Mouse (Mus musculus) MEL (cell line): Measurements from ENCODE around the gene Fxr2. TPM values are rescaled to one million over a fixed set of nuclear protein-coding genes. Genes with fewer than 3 reads are reported as not detected.
A peak's percentile ranks its signal among the peaks of the same experiment; 100 is the strongest.

Experiments used
- DNase-seq: peaks from one replicate; pipeline ENCODE4 v3.0.0; 2011; ENCODE audit warnings: low read depth, low spot score
- H3K27ac ChIP-seq: 2 replicates; pipeline ENCODE4 v1.5.1; 2012; ENCODE audit warnings: low read depth, mild to moderate bottlenecking, control low read depth, low read length, moderate library complexity; ENCODE audit not compliant: control insufficient read depth
- H3K27me3 ChIP-seq, 2 experiments: fragments of 150-350 bp in 1 of 2; sonication (generic) in 1 of 2; 2 replicates each; pipeline ENCODE4 v1.6.1; 2012; ENCODE audit warnings: low read length in 2 of 2, mild to moderate bottlenecking in 2 of 2, improper control_type of control experiment in 1 of 2, moderate library complexity in 1 of 2; ENCODE audit not compliant: insufficient read depth in 2 of 2, control insufficient read depth in 1 of 2
- H3K36me3 ChIP-seq, 2 experiments: 2 replicates each; pipeline ENCODE4 v1.6.1; 2012 to 2014; ENCODE audit warnings: low read length in 2 of 2, improper control_type of control experiment in 1 of 2, inconsistent platforms in 1 of 2, mild to moderate bottlenecking in 1 of 2; ENCODE audit not compliant: insufficient read depth in 2 of 2, control insufficient read depth in 1 of 2
- H3K4me1 ChIP-seq, 2 experiments: fragments of 150-350 bp in 1 of 2; sonication (generic) in 1 of 2; 2 replicates each; pipeline ENCODE4 v1.6.1; 2012; ENCODE audit warnings: low read length in 2 of 2, improper control_type of control experiment in 1 of 2, mild to moderate bottlenecking in 1 of 2; ENCODE audit not compliant: insufficient read depth in 2 of 2, control insufficient read depth in 1 of 2
- H3K4me3 ChIP-seq, 2 experiments: fragments of 150-350 bp in 1 of 2; sonication (generic) in 1 of 2; 2 replicates each; pipeline ENCODE4 v1.5.1; 2012; ENCODE audit warnings: low read depth in 2 of 2, low read length in 2 of 2, mild to moderate bottlenecking in 2 of 2, moderate library complexity in 2 of 2, control low read depth in 1 of 2, improper control_type of control experiment in 1 of 2; ENCODE audit not compliant: control insufficient read depth in 1 of 2, insufficient read depth in 1 of 2
- H3K79me2 ChIP-seq: 2 replicates; pipeline ENCODE4 v1.6.1; 2012; ENCODE audit warnings: mild to moderate bottlenecking, low read length, moderate library complexity; ENCODE audit not compliant: control insufficient read depth, poor library complexity, insufficient read depth
- H3K9ac ChIP-seq: 2 replicates; pipeline ENCODE4 v1.6.1; 2012; ENCODE audit warnings: low read depth, mild to moderate bottlenecking, control low read depth, low read length, moderate library complexity; ENCODE audit not compliant: control insufficient read depth, poor library complexity, severe bottlenecking
- H3K9me3 ChIP-seq: fragments of 150-350 bp; sonication (generic); replicated peaks from 2 replicates; pipeline ENCODE4 v1.6.1; 2012; ENCODE audit warnings: mild to moderate bottlenecking, low read length, improper control_type of control experiment, moderate library complexity; ENCODE audit not compliant: insufficient read depth
- BHLHE40 ChIP-seq: IDR thresholded peaks from 2 replicates; pipeline ENCODE4 v1.6.1; 2012; ENCODE audit warnings: low read depth, mild to moderate bottlenecking, inconsistent platforms, low read length, improper control_type of control experiment, borderline replicate concordance
- CHD1 ChIP-seq: IDR thresholded peaks from 2 replicates; pipeline ENCODE4 v1.6.1; 2012; ENCODE audit warnings: low read depth, mild to moderate bottlenecking, inconsistent platforms, low read length, improper control_type of control experiment
- CHD2 ChIP-seq: IDR thresholded peaks from 2 replicates; pipeline ENCODE4 v1.6.1; 2011; ENCODE audit warnings: low read length, improper control_type of control experiment
- CTCF ChIP-seq, 3 experiments: IDR thresholded peaks in 2 of 3; conservative IDR thresholded peaks in 1 of 3; 2 replicates each; pipeline ENCODE4 v1.5.1; 2011 to 2012; ENCODE audit warnings: low read length in 3 of 3, low read depth in 2 of 3, mild to moderate bottlenecking in 2 of 3, improper control_type of control experiment in 1 of 3, inconsistent platforms in 1 of 3, mixed read lengths in 1 of 3, moderate library complexity in 1 of 3; ENCODE audit not compliant: control insufficient read depth in 1 of 3, insufficient read depth in 1 of 3, poor library complexity in 1 of 3, severe bottlenecking in 1 of 3
- ELF1 ChIP-seq: IDR thresholded peaks from 2 replicates; pipeline ENCODE4 v1.6.1; 2014; ENCODE audit warnings: low read depth, mild to moderate bottlenecking, inconsistent platforms, low read length, improper control_type of control experiment, moderate library complexity
- EP300 ChIP-seq, 2 experiments: IDR thresholded peaks; 2 replicates each; pipeline ENCODE4 v1.6.1; 2011; ENCODE audit warnings: improper control_type of control experiment in 2 of 2, low read length in 2 of 2, low read depth in 1 of 2, mild to moderate bottlenecking in 1 of 2
- ETS1 ChIP-seq: IDR thresholded peaks from 2 replicates; pipeline ENCODE4 v1.6.1; 2012; ENCODE audit warnings: low read depth, mild to moderate bottlenecking, inconsistent platforms, low read length, improper control_type of control experiment, moderate library complexity
- GABPA ChIP-seq: IDR thresholded peaks from 2 replicates; pipeline ENCODE4 v1.6.1; 2012; ENCODE audit warnings: low read depth, mild to moderate bottlenecking, inconsistent platforms, low read length, improper control_type of control experiment, moderate library complexity
- GATA1 ChIP-seq: IDR thresholded peaks from 2 replicates; pipeline ENCODE4 v1.6.1; 2011; ENCODE audit warnings: low read depth, low read length, improper control_type of control experiment
- HCFC1 ChIP-seq: IDR thresholded peaks from 2 replicates; pipeline ENCODE4 v1.6.1; 2012; ENCODE audit warnings: low read depth, mild to moderate bottlenecking, inconsistent platforms, low read length, improper control_type of control experiment, moderate library complexity
- JUND ChIP-seq: IDR thresholded peaks from 2 replicates; pipeline ENCODE4 v1.6.1; 2011; ENCODE audit warnings: low read depth, mild to moderate bottlenecking, improper control_type of control experiment, low read length
- KAT2A ChIP-seq: conservative IDR thresholded peaks from 2 replicates; pipeline ENCODE4 v1.6.1; 2012; ENCODE audit warnings: low read depth, low read length, improper control_type of control experiment, inconsistent platforms
- MAFK ChIP-seq: IDR thresholded peaks from 2 replicates; pipeline ENCODE4 v1.6.1; 2011; ENCODE audit warnings: low read depth, mild to moderate bottlenecking, low read length, improper control_type of control experiment, borderline replicate concordance
- MAX ChIP-seq: IDR thresholded peaks from 2 replicates; pipeline ENCODE4 v1.6.1; 2011; ENCODE audit warnings: low read length, improper control_type of control experiment
- MAZ ChIP-seq: IDR thresholded peaks from 2 replicates; pipeline ENCODE4 v1.6.1; 2012; ENCODE audit warnings: low read depth, mild to moderate bottlenecking, inconsistent platforms, low read length, improper control_type of control experiment
- MXI1 ChIP-seq: IDR thresholded peaks from 2 replicates; pipeline ENCODE4 v1.6.1; 2011; ENCODE audit warnings: mild to moderate bottlenecking, low read depth, low read length, improper control_type of control experiment
- MYC ChIP-seq: IDR thresholded peaks from 2 replicates; pipeline ENCODE4 v1.6.1; 2011; ENCODE audit warnings: low read depth, mild to moderate bottlenecking, low read length, improper control_type of control experiment, moderate library complexity
- NELFE ChIP-seq: IDR thresholded peaks from 2 replicates; pipeline ENCODE4 v1.6.1; 2011; ENCODE audit warnings: low read depth, low read length, improper control_type of control experiment
- NRF1 ChIP-seq: IDR thresholded peaks from 2 replicates; pipeline ENCODE4 v1.6.1; 2014; ENCODE audit warnings: low read depth, mild to moderate bottlenecking, inconsistent platforms, low read length, improper control_type of control experiment, moderate library complexity; ENCODE audit not compliant: poor library complexity, insufficient read depth, severe bottlenecking
- POLR2A ChIP-seq, 2 experiments: IDR thresholded peaks; 2 replicates each; pipeline ENCODE4 v1.6.1; 2011 to 2012; ENCODE audit warnings: low read length in 2 of 2, mild to moderate bottlenecking in 2 of 2, control low read depth in 1 of 2, improper control_type of control experiment in 1 of 2, low read depth in 1 of 2, moderate library complexity in 1 of 2; ENCODE audit not compliant: control insufficient read depth in 1 of 2, insufficient read depth in 1 of 2, poor library complexity in 1 of 2
- POLR2AphosphoS2 ChIP-seq: IDR thresholded peaks from 2 replicates; pipeline ENCODE4 v1.6.1; 2011; ENCODE audit warnings: low read length, improper control_type of control experiment
- POLR2AphosphoS5 ChIP-seq: IDR thresholded peaks from 2 replicates; pipeline ENCODE4 v1.6.1; 2012; ENCODE audit warnings: low read depth, borderline replicate concordance, mild to moderate bottlenecking, inconsistent platforms, low read length, moderate library complexity, mixed read lengths
- RAD21 ChIP-seq: IDR thresholded peaks from 2 replicates; pipeline ENCODE4 v1.6.1; 2011; ENCODE audit warnings: mild to moderate bottlenecking, low read depth, low read length, improper control_type of control experiment
- RCOR1 ChIP-seq: IDR thresholded peaks from 2 replicates; pipeline ENCODE4 v1.6.1; 2012; ENCODE audit warnings: low read depth, mild to moderate bottlenecking, inconsistent platforms, low read length, improper control_type of control experiment
- SIN3A ChIP-seq: IDR thresholded peaks from 2 replicates; pipeline ENCODE4 v1.6.1; 2012; ENCODE audit warnings: low read length, improper control_type of control experiment, inconsistent platforms
- SMC3 ChIP-seq: IDR thresholded peaks from 2 replicates; pipeline ENCODE4 v1.6.1; 2011; ENCODE audit warnings: low read depth, low read length, improper control_type of control experiment
- TAL1 ChIP-seq: IDR thresholded peaks from 2 replicates; pipeline ENCODE4 v1.6.1; 2012; ENCODE audit warnings: mild to moderate bottlenecking, inconsistent platforms, low read length, moderate library complexity, mixed read lengths
- TBP ChIP-seq: IDR thresholded peaks from 2 replicates; pipeline ENCODE4 v1.8.0; 2011; ENCODE audit warnings: low read depth, low read length, improper control_type of control experiment
- TCF12 ChIP-seq: IDR thresholded peaks from 2 replicates; pipeline ENCODE4 v1.6.1; 2014; ENCODE audit warnings: low read depth, mild to moderate bottlenecking, inconsistent platforms, low read length, improper control_type of control experiment, moderate library complexity
- UBTF ChIP-seq: IDR thresholded peaks from 2 replicates; pipeline ENCODE4 v1.6.1; 2012; ENCODE audit warnings: low read depth, mild to moderate bottlenecking, inconsistent platforms, low read length, improper control_type of control experiment, moderate library complexity, borderline replicate concordance; ENCODE audit not compliant: insufficient read depth
- USF1 ChIP-seq: IDR thresholded peaks from 2 replicates; pipeline ENCODE4 v1.6.1; 2014; ENCODE audit warnings: low read depth, mild to moderate bottlenecking, inconsistent platforms, low read length, improper control_type of control experiment, moderate library complexity
- USF2 ChIP-seq, 2 experiments: IDR thresholded peaks; 2 replicates each; pipeline ENCODE4 v1.6.1; 2011 to 2012; ENCODE audit warnings: improper control_type of control experiment in 2 of 2, low read length in 2 of 2, borderline replicate concordance in 1 of 2, inconsistent platforms in 1 of 2, low read depth in 1 of 2, mild to moderate bottlenecking in 1 of 2; ENCODE audit not compliant: insufficient read depth in 1 of 2
- ZC3H11A ChIP-seq: IDR thresholded peaks from 2 replicates; pipeline ENCODE4 v1.6.1; 2012; ENCODE audit warnings: low read depth, mild to moderate bottlenecking, inconsistent platforms, low read length, improper control_type of control experiment
- ZMIZ1 ChIP-seq: IDR thresholded peaks from 2 replicates; pipeline ENCODE4 v1.6.1; 2012; ENCODE audit warnings: low read depth, mild to moderate bottlenecking, inconsistent platforms, low read length, improper control_type of control experiment, moderate library complexity
- polyA plus RNA-seq, 2 experiments: library from polyadenylated mRNA; stranded (reverse) in 1 of 2; unstranded in 1 of 2; fragments of >175 nt in 1 of 2; fragments of >200 nt in 1 of 2; gene quantifications; 2 replicates each; pipeline versions ENCODE4 v1.2.1 to v1.2.4; 2012; ENCODE audit warnings: low replicate concordance in 2 of 2, low read depth in 1 of 2; ENCODE audit not compliant: insufficient read length in 2 of 2, insufficient read depth in 1 of 2, missing spikeins in 1 of 2
- total RNA-seq: library from RNA; depleted of rRNA; stranded (reverse); fragments of 300-350 nt; gene quantifications from 2 replicates; pipeline ENCODE4 v1.2.3, GENCODE M21; 2012

Fxr2 gene
- total and polyA plus RNA-seq, 3 experiments: 95.1 to 97.6 TPM; not detected in 1

GRCm38 (mm10) chr11:69682840-69683533, 50.2 kb downstream of the Fxr2 start:
- peaks cover 10 to 18% of the 10 kb centered on the region in 2 experiments for H3K36me3 ChIP-seq
- no peak overlapping the region for H3K27ac ChIP-seq
- DNase-seq: peak; percentile 97
- peaks cover 24% of the 10 kb centered on the region for H3K79me2 ChIP-seq
- H3K4me1 ChIP-seq: peaks cover 6 to 12% of the 10 kb centered on the region in 2 experiments; a peak in 3 of 4 replicates
- TF ChIP-seq NELFE (no peak), CTCF (IDR thresholded peaks at IDR 0.05 in 2 of 3, conservative IDR thresholded peaks at IDR 0.05 in 1 of 3; ENCODE audit: control insufficient read depth in 1 of 3, insufficient read depth in 1 of 3, low read depth in 2 of 3, low read length in 3 of 3, poor library complexity in 1 of 3, severe bottlenecking in 1 of 3) (peak; percentile 95 to 98 (median 96)), TAL1 (no peak), SMC3 (peak; percentile 88), POLR2AphosphoS2 (no peak), USF2 (IDR thresholded peaks at IDR 0.05; ENCODE audit: borderline replicate concordance in 1 of 2, insufficient read depth in 1 of 2, low read depth in 1 of 2, low read length in 2 of 2) (no peak), MYC (peak; percentile 47; the same call in 1 of the 2 replicates), BHLHE40 (no peak), ZMIZ1 (no peak), POLR2A (IDR thresholded peaks at IDR 0.05; ENCODE audit: control insufficient read depth in 1 of 2, insufficient read depth in 1 of 2, low read depth in 1 of 2, low read length in 2 of 2, poor library complexity in 1 of 2) (no peak), CHD2 (no peak), JUND (no peak; the same call in 1 of the 2 replicates), POLR2AphosphoS5 (no peak), CHD1 (no peak), EP300 (IDR thresholded peaks at IDR 0.05; ENCODE audit: low read depth in 1 of 2, low read length in 2 of 2) (no peak), UBTF (no peak), TCF12 (no peak), HCFC1 (no peak), GABPA (no peak), ZC3H11A (peak; percentile 83), ELF1 (no peak), RAD21 (peak; percentile 94), TBP (0 out of 2 replicates have a peak, but pooled peaks have one; percentile 44), ETS1 (no peak), USF1 (no peak), MAZ (no peak; the same call in 1 of the 2 replicates), NRF1 (0 out of 2 replicates have a peak, but pooled peaks have one; percentile 18), SIN3A (peak; percentile 90), KAT2A (no peak), MAFK (no peak), MXI1 (no peak; the same call in 1 of the 2 replicates), MAX (0 out of 2 replicates have a peak, but pooled peaks have one; percentile 22), GATA1 (peak; percentile 30; the same call in 1 of the 2 replicates), RCOR1 (no peak)
- no peaks in the 10 kb centered on the region for H3K9me3 ChIP-seq
- H3K4me3 ChIP-seq: peak overlapping the region; percentile 61 to 69
- H3K9ac ChIP-seq: peak overlapping the region; percentile 85
- H3K27me3 ChIP-seq: no peaks in the 10 kb centered on the region
